21 mouse cellular contexts compared by ENCODE assay signal in genomic region chr5:121292309-121293165, GRCm38 (mm10).
DNase-seq lines count a peak whose midpoint lies in the region; ATAC-seq and TF ChIP-seq lines count a peak whose summit lies in the region.
"Had no signal": no experiment of that assay in that cellular context is flagged by ENCODE, and none has a peak within 500 bp of the region (broad histone marks: within the 10 kb centered on the region; RNA-seq: fewer than 3 reads in every experiment).

No protein-coding gene starts in this region.

- no peak overlapping the region for H3K4me3 ChIP-seq in kidney, embryonic 15.5 days (replicated peaks)
- no peak overlapping the region for H3K4me3 ChIP-seq in stomach, embryonic 16.5 days (replicated peaks; ENCODE audit: low read length)
- no peak overlapping the region for H3K4me3 ChIP-seq in stomach, postnatal 0 days (ENCODE audit: low read depth, low read length)
- H3K4me3 ChIP-seq in intestine, postnatal 0 days (ENCODE audit: low read depth, low read length): no peak overlapping the region
- H3K4me3 ChIP-seq: embryonic facial prominence, embryonic 12.5 days; forebrain, embryonic 15.5 days; heart, embryonic 12.5 days; hindbrain, embryonic 13.5 days; midbrain, embryonic 13.5 days had no signal

- no peaks in the 10 kb centered on the region for H3K4me1 ChIP-seq in kidney, embryonic 15.5 days
- no peaks in the 10 kb centered on the region for H3K4me1 ChIP-seq in stomach, embryonic 16.5 days (ENCODE audit: control insufficient read depth, insufficient read depth, low read length)
- H3K4me1 ChIP-seq in stomach, postnatal 0 days (replicated peaks; ENCODE audit: control insufficient read depth, insufficient read depth): no peaks in the 10 kb centered on the region
- H3K4me1 ChIP-seq in intestine, postnatal 0 days (replicated peaks; ENCODE audit: control insufficient read depth, insufficient read depth, low read length): no peaks in the 10 kb centered on the region
- H3K4me1 ChIP-seq: embryonic facial prominence, embryonic 12.5 days; forebrain, embryonic 15.5 days; hindbrain, embryonic 13.5 days; midbrain, embryonic 13.5 days had no signal

- peaks cover 87% of the 10 kb centered on the region for H3K36me3 ChIP-seq in kidney, embryonic 15.5 days
- 0 out of 2 replicates have a peak, but pooled peaks cover 3% of the 10 kb centered on the region for H3K36me3 ChIP-seq in stomach, embryonic 16.5 days (ENCODE audit: control insufficient read depth, insufficient read depth, low read length)
- peaks cover 28% of the 10 kb centered on the region for H3K36me3 ChIP-seq in stomach, postnatal 0 days (ENCODE audit: control insufficient read depth, insufficient read depth, low read length)
- peaks cover 75% of the 10 kb centered on the region for H3K36me3 ChIP-seq in intestine, postnatal 0 days (ENCODE audit: control insufficient read depth, insufficient read depth)

- no peak overlapping the region for H3K4me2 ChIP-seq in kidney, embryonic 15.5 days
- H3K4me2 ChIP-seq in stomach, embryonic 16.5 days (ENCODE audit: low read depth, low read length): no peak overlapping the region
- H3K4me2 ChIP-seq in stomach, postnatal 0 days (replicated peaks; ENCODE audit: low read depth): no peak overlapping the region
- no peak overlapping the region for H3K4me2 ChIP-seq in intestine, postnatal 0 days (replicated peaks; ENCODE audit: low read depth)
- H3K4me2 ChIP-seq: embryonic facial prominence, embryonic 12.5 days; forebrain, embryonic 15.5 days; heart, embryonic 12.5 days; hindbrain, embryonic 13.5 days; midbrain, embryonic 13.5 days had no signal

- no peak for TF ChIP-seq EP300 in stomach, postnatal 0 days (optimal IDR thresholded peaks at IDR 0.05)

- no peak for TF ChIP-seq CTCF in stomach, postnatal 0 days (IDR thresholded peaks at IDR 0.05; ENCODE audit: low read depth)
- TF ChIP-seq CTCF in intestine, postnatal 0 days (IDR thresholded peaks at IDR 0.05; ENCODE audit: low read depth): 0 out of 2 replicates have a peak, but pooled peaks have one; percentile 10

- H3K9me3 ChIP-seq in kidney, embryonic 15.5 days (replicated peaks): no peaks in the 10 kb centered on the region
- H3K9me3 ChIP-seq in stomach, embryonic 16.5 days (replicated peaks; ENCODE audit: control insufficient read depth, low read length): no peaks in the 10 kb centered on the region
- no peaks in the 10 kb centered on the region for H3K9me3 ChIP-seq in stomach, postnatal 0 days (ENCODE audit: control insufficient read depth, low read length)
- H3K9me3 ChIP-seq in intestine, postnatal 0 days (ENCODE audit: control insufficient read depth): no peaks in the 10 kb centered on the region
- H3K9me3 ChIP-seq: embryonic facial prominence, embryonic 12.5 days; forebrain, embryonic 15.5 days; heart, embryonic 12.5 days; hindbrain, embryonic 13.5 days; midbrain, embryonic 13.5 days had no signal

- H3K27ac ChIP-seq in kidney, embryonic 15.5 days: 0 out of 2 replicates have a peak overlapping the region, but pooled peaks have one; percentile 2
- H3K27ac ChIP-seq in stomach, embryonic 16.5 days (ENCODE audit: low read length): peak overlapping the region; percentile 18; the same call in 1 of the 2 replicates
- H3K27ac ChIP-seq in stomach, postnatal 0 days (replicated peaks): no peak overlapping the region
- H3K27ac ChIP-seq in intestine, postnatal 0 days (ENCODE audit: low read depth, low read length): no peak overlapping the region
- H3K27ac ChIP-seq: embryonic facial prominence, embryonic 12.5 days; forebrain, embryonic 15.5 days; hindbrain, embryonic 13.5 days; macrophage; midbrain, embryonic 13.5 days had no signal

- DNase-seq in kidney, postnatal 10 days: no peak
- DNase-seq in stomach, postnatal 0 days (ENCODE audit: low spot score): no peak
- DNase-seq in yolk sac, embryonic 10.5 days (ENCODE audit: low spot score): peak; percentile 7
- DNase-seq in kidney, postnatal 36 days: no peak
- no peak for DNase-seq in natural killer cell, adult 2 months (ENCODE audit: low spot score in 2 of 2)
- DNase-seq: cerebellum, adult 8-10 months; gastrocnemius, postnatal 36 days; heart, postnatal 14 days; kidney, adult 11 months; layer of hippocampus, adult 9-11 months; lung, adult 18-20 months; thymus, adult 2 months had no signal

- WGBS in kidney, embryonic 15.5 days: 78% methylated on average over 16 of the region's 16 CpGs
- 71% methylated on average over 16 of the region's 16 CpGs for WGBS in stomach, embryonic 16.5 days
- 71% methylated on average over 16 of the region's 16 CpGs for WGBS in stomach, postnatal 0 days
- WGBS in intestine, postnatal 0 days: 71% methylated on average over 16 of the region's 16 CpGs

- H3K27me3 ChIP-seq in kidney, embryonic 15.5 days: no peaks in the 10 kb centered on the region
- H3K27me3 ChIP-seq in stomach, embryonic 16.5 days (ENCODE audit: control insufficient read depth, insufficient read depth, low read length): no peaks in the 10 kb centered on the region
- H3K27me3 ChIP-seq in stomach, postnatal 0 days (ENCODE audit: control insufficient read depth, insufficient read depth, low read length): no peaks in the 10 kb centered on the region
- H3K27me3 ChIP-seq in intestine, postnatal 0 days (replicated peaks; ENCODE audit: control insufficient read depth, insufficient read depth, low read length): no peaks in the 10 kb centered on the region
- H3K27me3 ChIP-seq: embryonic facial prominence, embryonic 12.5 days; forebrain, embryonic 15.5 days; heart, embryonic 12.5 days; hindbrain, embryonic 13.5 days; midbrain, embryonic 13.5 days had no signal

- no peak for ATAC-seq in kidney, embryonic 15.5 days (replicated peaks; ENCODE audit: low FRiP score)
- ATAC-seq in stomach, embryonic 16.5 days (ENCODE audit: insufficient read depth, low FRiP score): no peak
- no peak for ATAC-seq in stomach, postnatal 0 days (ENCODE audit: low FRiP score, low TSS enrichment)
- ATAC-seq in intestine, postnatal 0 days: no peak
- ATAC-seq: forebrain, embryonic 15.5 days; midbrain, embryonic 13.5 days had no signal

- no peak overlapping the region for H3K9ac ChIP-seq in kidney, embryonic 15.5 days
- H3K9ac ChIP-seq in stomach, embryonic 16.5 days (ENCODE audit: low read length): no peak overlapping the region
- no peak overlapping the region for H3K9ac ChIP-seq in stomach, postnatal 0 days (ENCODE audit: low read length)
- H3K9ac ChIP-seq in intestine, postnatal 0 days (ENCODE audit: low read depth, low read length): no peak overlapping the region
- H3K9ac ChIP-seq: embryonic facial prominence, embryonic 12.5 days; forebrain, embryonic 15.5 days; heart, embryonic 12.5 days; hindbrain, embryonic 13.5 days; midbrain, embryonic 13.5 days had no signal

Comparison
In these comparisons a context has a peak if more than half of its experiments do, and no peak if none do; other contexts are left out.
1. H3K27ac ChIP-seq: peak in kidney, embryonic 15.5 days (single experiment) and stomach, embryonic 16.5 days (single experiment); none in stomach, postnatal 0 days (single experiment) and intestine, postnatal 0 days (single experiment).